Mouse (Mus musculus) myocyte (in vitro differentiated cells): ENCODE measurements at regions not wholly inside any gene's neighbourhood (a gene's known extent, or its start where the extent isn't known, plus 50 kb on each side); places are given as distances from the start of the nearest gene placed in this dataset.

ENCODE experiments used
- MAX ChIP-seq: IDR thresholded peaks from one replicate; pipeline ENCODE4 v1.6.1; 2011; ENCODE audit warnings: low read depth, mild to moderate bottlenecking, control low read depth
- POLR2A ChIP-seq: IDR thresholded peaks from one replicate; pipeline ENCODE4 v1.6.1; 2011; ENCODE audit warnings: low read depth, mild to moderate bottlenecking, control low read depth, moderate library complexity; ENCODE audit not compliant: insufficient read length
- POLR2AphosphoS2 ChIP-seq: IDR thresholded peaks from one replicate; pipeline ENCODE4 v1.6.1; 2011; ENCODE audit warnings: low read depth, control low read depth; ENCODE audit not compliant: insufficient read length
- TCF12 ChIP-seq: IDR thresholded peaks from one replicate; pipeline ENCODE4 v1.6.1; 2011; ENCODE audit warnings: mild to moderate bottlenecking, control low read depth; ENCODE audit not compliant: poor library complexity, insufficient read depth, severe bottlenecking
- USF1 ChIP-seq: IDR thresholded peaks from one replicate; pipeline ENCODE4 v1.6.1; 2011; ENCODE audit warnings: low read depth, mild to moderate bottlenecking, control low read depth, moderate library complexity

GRCm38 (mm10) chr10:117429459-117430183 is 49.8 kb upstream of the Cpsf6 start:
- TF ChIP-seq TCF12 (no peak), POLR2A (no peak), MAX (no peak), USF1 (no peak), POLR2AphosphoS2 (no peak)
